Mouse (Mus musculus): ENCODE measurements around the gene Plekhh2. TPM values are rescaled to one million over a fixed set of nuclear protein-coding genes. Genes with fewer than 3 reads are reported as not detected.

The Plekhh2 gene
- polyA plus RNA-seq, 1 experiment = 3.2 TPM

GRCm38 (mm10) chr17:84498639-84499038 lies 13.1 kb upstream of the Plekhh2 start:
- TF ChIP-seq CTCF (conservative IDR thresholded peaks at IDR 0.05; ENCODE audit: insufficient read depth, insufficient read length, low read depth, low read length) (no peak), POLR2A (IDR thresholded peaks at IDR 0.05; ENCODE audit: low read depth, low read length) (no peak)
- H3K27me3 ChIP-seq (replicated peaks; ENCODE audit: control insufficient read depth, insufficient read depth, low read length) = no peaks in the 10 kb centered on the region
- no peak overlapping the region; the same call in 1 of the 2 replicates for H3K27ac ChIP-seq (ENCODE audit: insufficient read depth, low read depth, low read length)
- no peak overlapping the region for H3K4me3 ChIP-seq (ENCODE audit: insufficient read depth, low read depth, low read length)
- peak; percentile 29 for DNase-seq
- H3K36me3 ChIP-seq (ENCODE audit: control insufficient read depth, insufficient read depth, low read length) = no peaks in the 10 kb centered on the region
- 49% methylated on average over 5 of the region's 5 CpGs for WGBS
- no peaks in the 10 kb centered on the region; the same call in 1 of the 2 replicates for H3K4me1 ChIP-seq (ENCODE audit: control insufficient read depth, insufficient read depth, low read length)

GRCm38 (mm10) chr17:84502341-84502740 lies 9.4 kb upstream of the Plekhh2 start:
- no peak for TF ChIP-seq CTCF (conservative IDR thresholded peaks at IDR 0.05; ENCODE audit: insufficient read depth, insufficient read length, low read depth, low read length)
- no peak for TF ChIP-seq POLR2A (IDR thresholded peaks at IDR 0.05; ENCODE audit: low read depth, low read length)
- H3K27me3 ChIP-seq (replicated peaks; ENCODE audit: control insufficient read depth, insufficient read depth, low read length) = no peaks in the 10 kb centered on the region
- no peak overlapping the region for H3K4me3 ChIP-seq (ENCODE audit: insufficient read depth, low read depth, low read length)
- DNase-seq = no peak
- H3K36me3 ChIP-seq (ENCODE audit: control insufficient read depth, insufficient read depth, low read length) = no peaks in the 10 kb centered on the region
- 76% methylated on average over 3 of the region's 3 CpGs for WGBS
- H3K4me1 ChIP-seq (ENCODE audit: control insufficient read depth, insufficient read depth, low read length) = no peaks in the 10 kb centered on the region; the same call in 1 of the 2 replicates
- no peak overlapping the region for H3K27ac ChIP-seq (ENCODE audit: insufficient read depth, low read depth, low read length)

DNA sequence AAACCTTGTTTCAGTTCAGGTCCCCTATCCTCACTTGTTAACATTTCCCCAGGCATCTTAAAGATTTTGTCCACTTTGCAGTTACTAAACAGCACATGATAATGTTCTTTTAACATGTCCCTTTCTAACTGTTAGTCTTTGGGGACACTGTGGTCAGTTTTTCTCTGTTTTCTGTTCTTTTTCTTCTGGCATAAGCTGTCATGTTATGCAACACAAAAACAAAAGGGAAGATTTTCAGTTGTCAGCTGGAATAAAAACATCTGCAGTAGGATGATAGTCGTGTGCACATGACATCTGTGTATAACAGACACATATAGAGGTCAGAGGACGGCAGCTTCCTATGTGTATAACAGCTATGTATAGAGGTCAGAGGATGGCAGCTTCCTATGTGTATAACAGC lies 5.8 kb upstream of the Plekhh2 start:
- H3K4me1 ChIP-seq (ENCODE audit: control insufficient read depth, insufficient read depth, low read length) = no peaks in the 10 kb centered on the region
- no peaks in the 10 kb centered on the region for H3K27me3 ChIP-seq (replicated peaks; ENCODE audit: control insufficient read depth, insufficient read depth, low read length)
- no peak for DNase-seq
- TF ChIP-seq CTCF (conservative IDR thresholded peaks at IDR 0.05; ENCODE audit: insufficient read depth, insufficient read length, low read depth, low read length) (no peak), POLR2A (IDR thresholded peaks at IDR 0.05; ENCODE audit: low read depth, low read length) (no peak)
- no peaks in the 10 kb centered on the region for H3K36me3 ChIP-seq (ENCODE audit: control insufficient read depth, insufficient read depth, low read length)
- no peak overlapping the region for H3K27ac ChIP-seq (ENCODE audit: insufficient read depth, low read depth, low read length)
- WGBS = 66% methylated on average over 2 of the region's 2 CpGs
- no peak overlapping the region for H3K4me3 ChIP-seq (ENCODE audit: insufficient read depth, low read depth, low read length)

- Histone ChIP-seq H3K4me3 (ENCODE audit: insufficient read depth, low read depth, low read length) (no peak overlapping the region), H3K27me3 (replicated peaks; ENCODE audit: control insufficient read depth, insufficient read depth, low read length) (no peaks in the 10 kb centered on the region), H3K4me1 (ENCODE audit: control insufficient read depth, insufficient read depth, low read length) (peaks cover 4% of the 10 kb centered on the region; the same call in 1 of the 2 replicates), H3K36me3 (ENCODE audit: control insufficient read depth, insufficient read depth, low read length) (no peaks in the 10 kb centered on the region), H3K27ac (ENCODE audit: insufficient read depth, low read depth, low read length) (no peak overlapping the region)
- 85% methylated on average over 3 of the region's 3 CpGs for WGBS
- TF ChIP-seq POLR2A (IDR thresholded peaks at IDR 0.05; ENCODE audit: low read depth, low read length) = no peak
- TF ChIP-seq CTCF (conservative IDR thresholded peaks at IDR 0.05; ENCODE audit: insufficient read depth, insufficient read length, low read depth, low read length) = no peak
- DNase-seq = no peak
Observed at GRCm38 (mm10) chr17:84508736-84509135, 3.0 kb upstream of the Plekhh2 start.

- 65% methylated on average over 4 of the region's 4 CpGs for WGBS
- TF ChIP-seq CTCF (conservative IDR thresholded peaks at IDR 0.05; ENCODE audit: insufficient read depth, insufficient read length, low read depth, low read length) = no peak
- no peak for TF ChIP-seq POLR2A (IDR thresholded peaks at IDR 0.05; ENCODE audit: low read depth, low read length)
- H3K36me3 ChIP-seq (ENCODE audit: control insufficient read depth, insufficient read depth, low read length) = no peaks in the 10 kb centered on the region
- H3K4me3 ChIP-seq (ENCODE audit: insufficient read depth, low read depth, low read length) = no peak overlapping the region
- H3K4me1 ChIP-seq (ENCODE audit: control insufficient read depth, insufficient read depth, low read length) = peaks cover 4% of the 10 kb centered on the region; the same call in 1 of the 2 replicates
- DNase-seq = no peak
- no peaks in the 10 kb centered on the region for H3K27me3 ChIP-seq (replicated peaks; ENCODE audit: control insufficient read depth, insufficient read depth, low read length)
- no peak overlapping the region for H3K27ac ChIP-seq (ENCODE audit: insufficient read depth, low read depth, low read length)
Observed at GRCm38 (mm10) chr17:84509176-84509575, 2.5 kb upstream of the Plekhh2 start.

GRCm38 (mm10) chr17:84510355-84510754 lies 1.3 kb upstream of the Plekhh2 start:
- no peaks in the 10 kb centered on the region for H3K36me3 ChIP-seq (ENCODE audit: control insufficient read depth, insufficient read depth, low read length)
- H3K27me3 ChIP-seq (replicated peaks; ENCODE audit: control insufficient read depth, insufficient read depth, low read length) = no peaks in the 10 kb centered on the region
- peaks cover 4% of the 10 kb centered on the region; the same call in 1 of the 2 replicates for H3K4me1 ChIP-seq (ENCODE audit: control insufficient read depth, insufficient read depth, low read length)
- TF ChIP-seq CTCF (conservative IDR thresholded peaks at IDR 0.05; ENCODE audit: insufficient read depth, insufficient read length, low read depth, low read length) (no peak), POLR2A (IDR thresholded peaks at IDR 0.05; ENCODE audit: low read depth, low read length) (no peak)
- no peak overlapping the region for H3K27ac ChIP-seq (ENCODE audit: insufficient read depth, low read depth, low read length)
- peak; percentile 33 for DNase-seq
- 61% methylated on average over 5 of the region's 5 CpGs for WGBS
- no peak overlapping the region for H3K4me3 ChIP-seq (ENCODE audit: insufficient read depth, low read depth, low read length)

GRCm38 (mm10) chr17:84510961-84511639 lies 595 bp upstream of the Plekhh2 start:
- WGBS = 49% methylated on average over 11 of the region's 11 CpGs

More at GRCm38 (mm10) chr17:84510961-84511639, 595 bp upstream of the Plekhh2 start:
- Histone ChIP-seq H3K4me1 (ENCODE audit: control insufficient read depth, insufficient read depth, low read length) (peaks cover 4% of the 10 kb centered on the region; the same call in 1 of the 2 replicates), H3K4me3 (ENCODE audit: insufficient read depth, low read depth, low read length) (peak overlapping the region; percentile 62), H3K27ac (ENCODE audit: insufficient read depth, low read depth, low read length) (0 out of 2 replicates have a peak overlapping the region, but pooled peaks have one; percentile 11), H3K27me3 (replicated peaks; ENCODE audit: control insufficient read depth, insufficient read depth, low read length) (no peaks in the 10 kb centered on the region), H3K36me3 (ENCODE audit: control insufficient read depth, insufficient read depth, low read length) (no peaks in the 10 kb centered on the region)
- TF ChIP-seq POLR2A (IDR thresholded peaks at IDR 0.05; ENCODE audit: low read depth, low read length) = no peak
- no peak for TF ChIP-seq CTCF (conservative IDR thresholded peaks at IDR 0.05; ENCODE audit: insufficient read depth, insufficient read length, low read depth, low read length)
- DNase-seq = no peak
